Mouse (Mus musculus) heart, postnatal 0 days (tissue): ENCODE measurements around the gene 1700003F12Rik.

Experiments
- CTCF ChIP-seq: IDR thresholded peaks from 2 replicates; pipeline ENCODE4 v1.5.1; 2016; ENCODE audit warnings: antibody characterized with exemption, control low read depth, low read depth
- EP300 ChIP-seq: IDR thresholded peaks from 2 replicates; pipeline ENCODE4 v1.6.1; 2016; ENCODE audit warnings: antibody characterized with exemption, low read depth

DNA sequence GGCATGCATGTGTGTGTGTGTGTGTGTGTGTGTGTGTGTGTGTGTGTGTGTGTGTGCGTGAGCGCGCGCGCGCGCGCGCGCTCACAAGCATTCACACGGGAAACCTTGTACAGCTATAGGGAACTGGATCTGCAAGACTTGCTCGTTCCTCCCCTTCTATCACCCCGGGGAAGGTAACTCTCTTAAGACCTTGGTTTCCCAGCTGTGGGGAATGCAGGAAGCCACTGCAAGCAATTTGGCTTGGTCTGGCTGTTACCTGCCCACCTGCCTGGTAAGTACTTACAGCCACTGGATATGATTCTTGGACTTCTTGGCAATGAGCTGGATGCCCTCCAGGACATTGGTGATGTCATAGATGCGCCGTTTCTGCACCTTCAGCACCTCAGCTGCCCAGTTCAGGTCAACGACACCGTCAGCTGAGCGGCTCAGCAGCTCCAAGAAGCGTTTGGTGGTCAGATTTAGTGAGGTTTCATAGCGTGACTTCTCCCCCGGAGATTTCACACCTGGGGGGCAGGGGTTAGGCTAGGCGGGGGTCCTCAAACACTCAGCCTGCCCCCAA is 16.8 kb downstream of the 1700003F12Rik start:
- TF ChIP-seq CTCF (no peak), EP300 (no peak)
